Mouse (Mus musculus): ENCODE measurements at regions not wholly inside any gene's neighbourhood (a gene's known extent, or its start where the extent isn't known, plus 50 kb on each side); places are given as distances from the start of the nearest gene placed in this dataset.

DNA sequence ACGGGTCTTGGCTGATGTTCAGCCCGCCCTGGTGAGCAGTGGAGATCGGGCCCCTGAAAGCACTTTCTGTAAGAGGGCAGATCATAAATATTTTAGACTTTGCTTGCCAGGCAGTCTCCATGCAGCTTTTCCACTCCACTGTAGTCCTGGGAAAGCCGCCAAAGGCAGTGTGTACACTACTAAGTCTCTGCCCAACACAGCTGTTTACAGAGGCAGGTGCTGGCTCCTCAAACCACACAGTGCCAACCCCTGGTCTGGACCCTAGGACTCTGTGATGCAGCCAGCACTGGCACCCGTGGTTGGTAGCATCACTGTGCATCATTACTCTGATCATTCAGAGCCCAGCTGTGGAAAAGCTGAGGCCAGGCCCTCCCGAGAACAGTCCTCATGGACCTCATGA is 458.4 kb downstream of the Cdh26 start:
- intact Hi-C loops (cut with DNase I): no loop called here
- DNase-seq: peak; percentile 40

DNA sequence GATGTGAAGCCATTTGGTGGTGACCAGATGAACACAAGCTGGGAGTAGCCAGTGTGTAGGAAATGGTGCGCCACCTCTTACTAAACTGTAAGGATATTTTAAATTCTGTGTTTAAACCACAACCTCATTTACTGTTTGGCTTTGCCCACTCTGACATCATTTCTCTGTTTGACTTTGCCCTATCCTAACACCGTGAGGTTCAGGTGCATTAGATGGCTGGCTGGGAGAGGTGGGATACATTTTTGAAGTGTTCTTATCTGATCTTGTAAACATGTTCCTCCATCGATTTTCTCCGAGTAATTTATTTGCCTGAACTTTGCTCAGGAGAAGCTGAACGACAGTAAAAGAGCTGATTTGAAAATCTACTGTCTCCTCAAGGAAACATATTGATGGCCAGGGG is 472.1 kb downstream of the Cdh26 start:
- intact Hi-C loops (cut with DNase I): no loop called here
- DNase-seq: no peak

DNA sequence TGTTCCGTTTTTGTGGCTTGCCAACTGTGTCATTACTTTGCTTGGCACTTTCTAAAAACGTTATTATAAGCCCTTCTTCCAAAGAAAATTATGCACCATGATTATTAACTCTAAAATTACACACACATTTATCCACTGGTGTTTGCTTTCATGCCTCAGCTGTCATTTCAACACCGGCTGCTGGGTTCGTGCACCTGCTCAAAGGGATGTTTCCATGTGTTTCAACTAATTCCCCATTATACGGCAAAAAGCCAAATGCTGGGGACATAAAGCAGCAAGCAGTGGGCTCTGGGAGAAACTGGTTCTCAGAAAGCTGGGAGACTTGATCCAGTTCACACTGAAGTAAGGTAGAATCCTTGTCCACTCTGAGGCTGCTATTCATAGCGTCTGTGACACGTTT is 479.0 kb downstream of the Cdh26 start:
- DNase-seq: no peak
- intact Hi-C loops (cut with DNase I): no loop called here

DNA sequence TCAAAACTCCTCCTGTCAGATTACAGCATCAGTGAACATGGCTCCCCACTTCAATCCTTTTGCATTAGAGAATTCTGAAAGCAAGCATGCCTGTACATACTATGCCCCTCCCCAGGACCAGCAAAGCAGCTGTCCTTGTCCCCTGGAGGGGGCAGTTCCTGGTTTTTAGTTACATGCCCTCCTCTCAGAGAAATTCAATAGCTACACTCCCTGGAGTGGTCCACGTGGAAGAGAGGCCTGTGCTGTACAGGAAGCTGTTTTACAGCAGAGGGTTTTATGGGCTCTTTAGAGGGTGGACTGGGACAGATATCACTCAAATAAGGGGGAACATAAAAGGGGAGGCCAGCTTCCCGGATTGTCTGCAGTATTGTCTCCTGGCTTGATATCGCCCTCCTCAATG is 481.3 kb downstream of the Cdh26 start:
- no peak for DNase-seq
- intact Hi-C loops (cut with DNase I): no loop called here

GRCm38 (mm10) chr2:178916316-178917033 is 486.1 kb downstream of the Cdh26 start:
- intact Hi-C loops (cut with DNase I): no loop called here
- DNase-seq: no peak

DNA sequence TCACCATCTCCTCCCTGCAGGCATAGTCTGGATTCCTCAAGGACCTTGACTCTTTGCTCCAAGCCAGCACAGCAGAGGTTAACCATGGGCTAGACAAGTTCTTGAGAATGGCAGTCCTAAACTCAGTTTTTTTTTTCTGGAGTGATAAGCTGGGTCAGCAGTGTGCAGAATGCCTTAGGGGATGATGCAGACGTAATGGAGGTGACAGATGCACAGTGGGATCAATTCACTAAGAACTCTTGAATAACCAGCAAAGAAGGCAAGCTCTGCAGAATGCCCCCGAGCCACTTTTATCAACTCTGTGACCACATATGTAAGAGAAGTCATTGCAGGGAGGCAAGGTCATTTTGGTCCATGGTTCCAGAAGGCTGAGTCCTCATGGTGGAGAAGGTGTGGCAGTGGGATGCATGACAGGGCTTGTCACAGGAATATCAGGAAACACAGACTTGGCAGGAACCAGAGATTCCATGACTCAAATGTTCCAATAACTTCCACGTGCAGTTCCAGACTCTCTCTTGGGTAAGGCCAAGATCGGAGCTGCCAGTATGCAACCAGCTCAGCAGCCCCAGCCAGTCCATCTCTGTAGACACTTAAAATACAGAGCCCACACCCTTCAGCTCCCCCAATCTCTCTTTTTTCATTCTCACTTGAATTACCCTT is 494.3 kb downstream of the Cdh26 start:
- intact Hi-C loops (cut with DNase I): no loop called here

DNA sequence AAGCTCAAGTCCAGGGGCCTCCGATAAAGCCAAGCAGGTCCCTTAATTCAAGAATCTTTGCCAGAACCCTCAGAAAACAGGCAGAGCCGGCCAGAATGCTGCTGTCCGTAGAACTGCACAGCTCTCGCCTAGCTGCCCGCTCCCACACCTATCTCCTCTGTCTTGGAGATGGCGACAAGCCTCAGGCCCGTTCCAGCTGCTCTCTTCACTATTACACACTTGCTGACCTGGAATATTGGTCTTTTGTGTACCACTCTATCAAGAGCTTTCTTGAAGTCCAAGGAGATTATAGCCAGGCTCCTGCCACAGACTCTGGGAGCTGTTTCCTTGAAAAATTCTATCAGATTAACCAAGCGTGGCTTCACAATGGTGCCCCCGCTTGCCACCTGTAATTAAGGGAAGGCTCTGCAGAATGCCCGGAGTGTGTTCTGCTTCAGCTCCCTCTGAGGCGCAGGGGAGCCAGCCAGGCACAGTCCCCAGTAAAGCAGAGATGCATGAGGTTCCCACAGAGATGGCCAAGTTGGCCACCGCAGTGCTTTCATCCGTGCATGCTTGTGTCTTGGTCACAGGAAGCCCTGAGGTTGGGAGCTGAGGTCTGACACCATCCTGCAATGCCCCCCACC is 496.8 kb downstream of the Cdh26 start:
- intact Hi-C loops (cut with DNase I): no loop called here
- no peak for DNase-seq

More for the DNA sequence above, 494.3 kb downstream of the Cdh26 start:
- DNase-seq: no peak

- no peak for DNase-seq
- intact Hi-C loops (cut with DNase I): no loop called here
Measured at GRCm38 (mm10) chr2:178929033-178929432, 498.7 kb downstream of the Cdh26 start.

DNA sequence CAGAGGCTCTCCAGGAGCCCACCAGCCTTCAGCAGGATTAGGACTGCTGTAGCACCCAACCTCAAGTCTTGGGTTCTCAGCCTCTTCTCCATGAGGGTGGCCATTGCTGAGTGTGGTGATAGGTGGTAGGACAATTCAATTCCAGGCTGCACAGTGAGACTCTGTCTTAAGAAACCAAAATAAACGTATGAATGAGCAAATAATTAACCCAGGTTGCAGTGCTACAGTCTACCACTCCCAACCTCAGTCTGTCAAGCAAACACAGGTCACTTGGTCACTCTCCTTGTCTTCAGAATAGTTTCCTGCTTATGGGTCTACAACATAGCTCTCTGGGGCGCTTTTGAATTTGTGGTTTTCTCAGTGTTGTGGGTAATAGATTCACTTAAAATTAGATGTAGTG is 499.8 kb downstream of the Cdh26 start:
- intact Hi-C loops (cut with DNase I): no loop called here
- DNase-seq: no peak

DNA sequence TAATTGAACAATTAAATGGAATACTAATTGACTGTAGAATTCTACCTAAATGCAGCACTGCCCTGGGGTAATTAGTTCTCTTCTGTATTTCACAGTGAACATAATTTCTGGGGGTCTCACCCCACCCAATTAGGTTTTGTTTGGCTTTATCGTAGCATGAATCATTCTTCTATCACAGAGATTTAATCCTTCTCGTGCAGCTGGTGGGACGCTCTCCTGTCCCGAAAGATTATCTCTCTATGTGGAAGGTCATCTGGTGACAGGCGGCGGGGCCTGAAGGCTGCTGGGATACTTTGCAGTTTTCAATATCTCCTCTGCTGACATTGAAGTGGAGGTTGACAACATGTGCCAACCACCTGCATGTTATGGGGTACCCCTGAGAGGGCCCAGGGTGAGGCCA is 493.8 kb upstream of the Cdh4 start:
- DNase-seq: no peak
- intact Hi-C loops (cut with DNase I): no loop called here

GRCm38 (mm10) chr2:178949103-178949502 is 493.1 kb upstream of the Cdh4 start:
- intact Hi-C loops (cut with DNase I): no loop called here

GRCm38 (mm10) chr2:178950304-178950703 is 491.9 kb upstream of the Cdh4 start:
- no peak for DNase-seq
- intact Hi-C loops (cut with DNase I): no loop called here

More at GRCm38 (mm10) chr2:178949103-178949502, 493.1 kb upstream of the Cdh4 start:
- no peak for DNase-seq

GRCm38 (mm10) chr2:178954420-178955067 is 487.7 kb upstream of the Cdh4 start:
- no peak for DNase-seq
- intact Hi-C loops (cut with DNase I): no loop called here

- DNase-seq: no peak
- intact Hi-C loops (cut with DNase I): no loop called here
Measured at GRCm38 (mm10) chr2:178958829-178959228, 483.4 kb upstream of the Cdh4 start.

DNA sequence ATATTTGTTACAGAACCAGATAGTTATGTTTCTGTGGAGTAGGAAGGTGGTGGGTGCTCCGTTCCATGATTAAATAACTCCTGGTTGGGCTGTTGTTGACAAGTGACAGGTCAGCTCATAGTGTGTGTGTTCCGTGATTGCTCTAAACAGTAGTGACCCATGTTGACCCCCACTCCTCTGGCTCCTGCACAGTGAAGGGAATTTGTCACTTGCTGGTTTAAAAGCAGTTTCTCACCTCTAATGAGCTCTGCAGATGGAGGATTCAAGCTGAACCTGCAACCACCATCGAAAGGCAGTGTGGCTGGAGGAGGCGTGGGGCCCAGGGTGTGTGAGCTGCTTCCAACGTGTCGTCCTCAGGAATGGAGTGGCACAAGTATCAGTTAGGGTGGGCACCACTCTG is 482.6 kb upstream of the Cdh4 start:
- no peak for DNase-seq
- intact Hi-C loops (cut with DNase I): no loop called here

- intact Hi-C loops (cut with DNase I): no loop called here
- no peak for DNase-seq
Measured at GRCm38 (mm10) chr2:178967584-178968365, 474.5 kb upstream of the Cdh4 start.

GRCm38 (mm10) chr2:178969732-178970131 is 472.5 kb upstream of the Cdh4 start:
- intact Hi-C loops (cut with DNase I): no loop called here
- DNase-seq: no peak

DNA sequence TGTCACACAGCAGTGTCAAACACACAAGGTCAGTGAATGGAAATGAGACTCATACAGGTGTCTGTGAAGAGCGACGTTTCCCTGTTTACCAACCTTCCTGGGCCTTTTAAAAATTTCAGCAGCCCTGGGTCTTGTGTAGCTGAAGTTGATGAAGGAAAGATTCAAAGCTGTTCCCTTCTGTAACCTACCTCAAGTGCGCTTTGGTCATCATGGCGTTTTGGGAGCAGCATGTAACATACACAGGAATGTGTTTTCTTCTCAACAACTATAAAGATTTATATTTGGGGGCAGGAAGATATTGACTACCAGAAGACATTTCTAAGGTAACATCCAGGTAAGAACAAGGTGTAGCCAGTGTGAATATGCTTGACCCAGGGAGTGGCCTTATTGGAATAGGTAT is 466.9 kb upstream of the Cdh4 start:
- no peak for DNase-seq
- intact Hi-C loops (cut with DNase I): no loop called here

GRCm38 (mm10) chr2:178976046-178976445 is 466.2 kb upstream of the Cdh4 start:
- intact Hi-C loops (cut with DNase I): no loop called here
- DNase-seq: no peak

- intact Hi-C loops (cut with DNase I): no loop called here
- no peak for DNase-seq
Measured at GRCm38 (mm10) chr2:178976495-178976894, 465.7 kb upstream of the Cdh4 start.

DNA sequence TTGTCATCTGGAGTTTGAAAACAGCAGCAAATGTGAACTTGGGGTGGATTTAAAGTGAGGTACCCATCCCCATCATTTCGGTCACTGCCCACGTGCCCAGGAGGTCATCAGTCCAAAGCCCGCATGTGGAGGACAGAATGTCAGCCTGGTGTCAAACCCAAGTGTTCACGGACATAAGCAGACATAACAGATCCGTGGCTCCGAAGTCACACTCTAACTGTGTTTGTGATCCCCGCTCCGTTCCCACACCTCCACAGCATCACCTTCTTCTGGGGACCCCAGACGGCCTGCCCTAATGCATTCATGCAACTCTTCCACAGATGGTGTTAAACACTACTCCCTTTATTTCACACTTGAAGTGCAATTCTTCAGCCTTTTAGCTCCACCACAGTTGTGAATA is 462.8 kb upstream of the Cdh4 start:
- DNase-seq: no peak
- intact Hi-C loops (cut with DNase I): no loop called here
